Mouse (Mus musculus) bone marrow macrophage, adult 2 months (primary cell): Measurements from ENCODE around the gene Idh3g. TPM values are rescaled to one million over a fixed set of nuclear protein-coding genes. Genes with fewer than 3 reads are reported as not detected.
A peak's percentile ranks its signal among the peaks of the same experiment; 100 is the strongest.

Experiments
- H3K27ac ChIP-seq: 2 replicates; pipeline ENCODE4 v1.5.1; 2012; ENCODE audit warnings: low read depth, low read length; ENCODE audit not compliant: insufficient read depth
- H3K4me1 ChIP-seq: 2 replicates; pipeline ENCODE4 v1.6.1; 2012; ENCODE audit warnings: low read length; ENCODE audit not compliant: control insufficient read depth, insufficient read depth
- H3K4me3 ChIP-seq: 2 replicates; pipeline ENCODE4 v1.5.1; 2012; ENCODE audit warnings: mild to moderate bottlenecking, low read length, moderate library complexity; ENCODE audit not compliant: insufficient read depth
- CTCF ChIP-seq: IDR thresholded peaks from 2 replicates; pipeline ENCODE4 v1.5.1; 2012; ENCODE audit warnings: low read depth, mild to moderate bottlenecking, low read length, moderate library complexity
- POLR2A ChIP-seq: IDR thresholded peaks from 2 replicates; pipeline ENCODE4 v1.6.1; 2012; ENCODE audit warnings: mild to moderate bottlenecking, low read depth, low read length, borderline replicate concordance
- polyA plus RNA-seq: library from polyadenylated mRNA; stranded (reverse); fragments of >200 nt; gene quantifications from 2 replicates; pipeline ENCODE4 v1.2.4, GENCODE M21; 2012; ENCODE audit not compliant: missing spikeins, insufficient read depth, insufficient read length

Gene Idh3g
- polyA plus RNA-seq, 1 experiment, result 136 TPM

DNA sequence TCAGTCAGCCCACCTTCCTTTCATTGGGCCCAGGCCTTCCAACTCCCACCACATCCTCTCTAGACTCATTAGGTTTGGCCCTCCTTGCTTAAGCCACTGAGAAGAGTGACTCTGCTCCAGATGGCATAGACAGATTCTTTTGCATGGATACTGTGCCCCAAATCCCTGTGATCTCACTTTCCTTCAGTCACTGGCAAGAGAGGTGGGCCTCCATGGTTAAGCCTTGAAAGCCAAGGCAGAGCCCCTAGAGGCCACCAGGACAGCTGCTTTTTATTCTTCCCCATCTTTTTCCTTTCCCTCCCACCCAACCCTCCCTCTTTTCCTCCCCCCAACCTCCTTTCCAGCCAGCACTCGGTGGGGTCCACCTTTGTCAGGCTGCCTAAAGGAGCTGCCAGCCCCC lies 6.8 kb upstream of the Idh3g start:
- H3K4me3 ChIP-seq, result no peak overlapping the region
- TF ChIP-seq CTCF (no peak), POLR2A (no peak)
- H3K4me1 ChIP-seq, result peaks cover 1% of the 10 kb centered on the region
- no peak overlapping the region for H3K27ac ChIP-seq

DNA sequence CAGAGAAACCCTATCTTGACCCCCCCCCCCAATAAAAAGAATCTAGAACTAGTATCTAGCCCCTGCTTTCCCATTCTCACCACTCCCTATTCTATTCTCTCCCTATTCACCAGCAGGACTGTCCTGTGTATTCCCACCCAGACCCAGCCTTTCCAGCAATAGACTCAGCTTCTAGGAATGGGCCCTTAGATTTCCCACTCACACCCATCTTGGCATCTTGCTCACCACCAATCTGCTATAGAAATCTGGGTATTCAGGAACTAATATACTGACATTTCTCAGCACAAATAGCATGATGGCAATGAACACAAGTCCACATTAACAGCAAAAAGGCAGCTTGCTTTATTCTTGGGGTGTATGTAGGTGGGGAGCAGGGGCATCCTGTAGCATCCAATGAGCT lies 6.3 kb upstream of the Idh3g start:
- TF ChIP-seq POLR2A (no peak), CTCF (no peak)
- H3K27ac ChIP-seq, result no peak overlapping the region
- H3K4me3 ChIP-seq, result no peak overlapping the region
- peaks cover 5% of the 10 kb centered on the region for H3K4me1 ChIP-seq

DNA sequence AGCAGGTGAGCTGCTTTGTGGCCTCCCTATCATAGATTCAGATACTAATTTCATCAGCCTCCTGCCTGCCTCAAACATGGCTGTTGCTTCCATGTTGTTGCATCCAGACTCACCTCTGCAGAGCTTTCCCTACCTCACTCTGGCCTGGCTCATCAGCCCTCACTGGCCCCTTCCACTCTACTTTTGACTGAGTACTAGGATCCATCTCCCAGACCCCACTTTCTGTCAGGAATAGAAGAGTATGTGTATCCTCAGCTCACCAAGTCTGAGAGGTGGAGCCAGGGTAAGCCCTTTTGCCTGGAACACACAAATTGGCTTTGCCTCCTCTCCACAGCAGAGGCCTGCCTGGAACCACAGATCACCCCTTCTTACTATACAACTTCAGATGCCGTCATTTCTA lies 1.8 kb upstream of the Idh3g start:
- Histone ChIP-seq H3K27ac (no peak overlapping the region), H3K4me1 (peaks cover 13% of the 10 kb centered on the region), H3K4me3 (peak overlapping the region; percentile 66)
- TF ChIP-seq POLR2A (no peak), CTCF (no peak)

DNA sequence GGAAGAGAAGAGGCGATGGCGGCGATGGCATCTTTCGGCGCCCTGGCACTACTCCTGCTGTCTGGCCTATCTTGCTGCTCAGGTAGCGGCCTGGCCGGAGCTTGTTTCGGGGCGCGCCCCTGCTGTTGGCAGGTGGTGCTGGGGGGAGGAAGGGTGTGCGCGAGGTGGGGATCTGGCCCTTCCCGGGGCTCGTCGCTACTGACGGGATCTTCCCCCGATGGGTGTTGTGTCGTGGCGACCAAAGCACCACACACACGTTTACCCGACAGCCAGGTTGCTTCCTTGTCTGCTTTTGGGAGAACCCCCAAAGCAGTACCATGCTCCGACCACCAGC lies 495 bp upstream of the Idh3g start:
- Histone ChIP-seq H3K4me3 (peak overlapping the region; percentile 66), H3K4me1 (peaks cover 23% of the 10 kb centered on the region), H3K27ac (peak overlapping the region; percentile 44)
- TF ChIP-seq CTCF, result no peak
- TF ChIP-seq POLR2A, result no peak

DNA sequence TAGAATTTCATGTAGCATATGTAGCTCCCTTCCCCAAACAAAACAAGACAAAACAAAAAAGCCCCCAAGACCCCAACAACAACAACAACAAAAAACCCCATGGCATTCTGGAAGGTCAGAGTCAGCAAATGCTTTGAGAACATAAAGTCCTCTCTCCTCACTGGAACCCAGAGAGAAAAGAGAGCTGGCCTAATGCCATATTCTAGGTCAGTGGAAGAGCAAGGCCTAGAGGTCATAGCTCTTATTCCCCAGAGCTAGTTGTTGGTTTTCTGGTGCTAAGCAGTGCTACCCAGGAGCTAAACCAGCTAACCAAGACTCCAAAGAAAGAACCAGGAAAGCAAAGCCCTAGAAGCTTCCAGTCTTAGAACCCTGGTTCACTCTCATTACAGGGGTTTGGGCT lies 1.0 kb downstream of the Idh3g start:
- Histone ChIP-seq H3K27ac (peak overlapping the region; percentile 88), H3K4me1 (peaks cover 30% of the 10 kb centered on the region), H3K4me3 (peak overlapping the region; percentile 82)
- TF ChIP-seq POLR2A, result no peak
- no peak for TF ChIP-seq CTCF

DNA sequence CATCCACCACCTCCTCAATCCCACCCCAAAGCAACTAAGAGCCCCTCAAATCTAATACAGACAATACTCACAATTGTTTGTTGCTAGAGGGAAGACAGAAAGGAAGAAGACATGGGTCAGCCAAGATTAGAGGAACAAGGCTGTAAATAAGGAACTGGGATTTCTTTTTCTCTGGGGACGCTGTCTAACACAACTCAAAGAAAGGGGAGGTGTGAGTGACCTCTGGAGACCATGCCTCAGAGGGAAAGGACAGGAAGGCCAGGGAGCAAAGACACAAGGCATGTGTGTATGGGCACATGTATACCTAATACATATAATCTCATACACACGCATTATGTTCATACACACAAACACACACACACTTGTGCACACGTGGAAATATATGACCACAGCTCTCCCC lies 4.5 kb downstream of the Idh3g start:
- Histone ChIP-seq H3K4me1 (peaks cover 25% of the 10 kb centered on the region), H3K4me3 (no peak overlapping the region), H3K27ac (peak overlapping the region; percentile 64)
- TF ChIP-seq CTCF (no peak), POLR2A (no peak)

DNA sequence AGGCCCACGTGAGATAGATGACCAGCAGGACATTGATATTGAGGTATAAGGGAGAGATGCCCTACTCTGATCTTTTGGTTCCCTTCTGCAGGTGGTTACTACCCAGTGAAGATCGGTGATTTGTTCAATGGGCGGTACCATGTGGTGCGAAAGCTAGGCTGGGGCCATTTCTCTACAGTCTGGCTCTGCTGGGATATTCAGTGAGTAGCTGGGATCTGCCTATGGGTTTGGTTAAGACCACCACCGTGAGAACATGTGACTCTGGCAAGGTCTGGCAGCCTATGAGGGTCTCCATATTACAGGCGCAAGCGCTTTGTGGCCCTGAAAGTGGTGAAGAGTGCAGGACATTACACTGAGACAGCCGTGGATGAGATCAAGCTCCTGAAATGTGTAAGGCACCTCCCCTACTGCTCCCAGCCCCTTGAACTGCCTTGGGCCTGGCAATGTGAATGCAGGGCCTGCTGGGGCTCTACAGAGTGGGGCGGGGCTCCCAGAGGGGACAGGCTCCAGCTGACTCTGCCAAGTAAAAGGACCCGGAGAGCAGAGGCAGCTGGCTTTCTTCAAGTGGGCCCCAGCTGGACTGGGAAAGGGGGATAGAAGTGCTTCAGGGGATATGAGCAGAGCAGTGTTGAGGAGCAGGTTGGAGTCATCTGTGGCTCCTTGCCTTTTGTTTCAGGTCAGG lies 11.8 kb downstream of the Idh3g start:
- Histone ChIP-seq H3K27ac (no peak overlapping the region), H3K4me1 (peaks cover 20% of the 10 kb centered on the region), H3K4me3 (no peak overlapping the region)
- no peak for TF ChIP-seq POLR2A
- TF ChIP-seq CTCF, result no peak

DNA sequence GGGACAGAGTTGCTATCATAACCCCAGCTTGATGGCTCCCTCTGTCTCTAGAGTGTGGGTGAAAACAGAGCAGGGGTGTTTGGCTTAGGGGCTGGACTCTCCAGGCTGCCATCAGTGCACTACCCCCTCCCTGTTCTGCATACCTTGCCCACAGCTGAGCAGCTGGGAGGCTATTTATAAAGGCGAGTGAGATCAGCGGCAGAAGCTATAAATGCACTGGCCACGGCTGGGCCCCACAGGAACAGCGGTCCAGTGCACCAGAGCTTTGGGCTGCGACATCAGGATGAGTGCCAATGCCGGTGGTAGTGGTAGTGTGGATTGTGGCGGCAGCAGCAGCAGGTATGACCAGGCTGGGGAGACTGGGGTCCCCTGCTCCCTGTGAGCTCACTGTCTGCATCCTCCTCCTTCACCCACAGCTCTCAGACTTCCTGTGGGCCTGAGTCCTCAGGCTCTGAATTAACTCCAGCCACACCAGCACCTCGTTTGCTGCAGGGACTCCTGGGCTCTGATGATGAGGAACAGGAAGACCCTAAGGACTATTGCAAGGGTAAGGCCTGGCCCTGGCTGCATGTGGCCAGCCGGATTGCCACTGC lies 12.4 kb downstream of the Idh3g start, which contains the start of gene Srpk3:
TSS of gene Srpk3 (plus strand) at position 238 of the 593 bp plus-strand sequence.
- Histone ChIP-seq H3K4me1 (peaks cover 20% of the 10 kb centered on the region), H3K4me3 (no peak within 1 kb of the TSS), H3K27ac (no peak within 1 kb of the TSS)
- TF ChIP-seq CTCF (no peak), POLR2A (no peak)

DNA sequence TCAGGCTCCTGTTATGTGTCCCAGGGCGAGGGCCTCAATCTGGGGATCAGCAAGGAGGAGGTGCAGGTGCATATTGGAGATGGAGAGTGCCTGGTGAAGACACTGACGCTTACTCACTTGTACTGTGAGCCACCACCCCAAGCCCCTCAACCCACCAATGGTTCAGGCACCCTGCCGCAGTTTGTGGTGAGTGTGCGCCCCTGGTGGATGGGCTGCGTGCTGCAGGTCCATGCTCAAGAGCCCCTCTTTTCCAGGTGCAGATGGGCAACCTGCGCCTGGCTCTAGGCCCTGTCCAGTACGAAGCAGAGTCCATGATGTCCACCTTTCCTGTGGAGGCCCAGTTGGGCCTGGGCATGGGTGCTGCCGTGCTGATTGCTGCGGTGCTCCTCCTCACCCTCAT lies 19.4 kb downstream of the Idh3g start:
- Histone ChIP-seq H3K27ac (no peak overlapping the region), H3K4me1 (peaks cover 29% of the 10 kb centered on the region), H3K4me3 (no peak overlapping the region)
- no peak for TF ChIP-seq CTCF

DNA sequence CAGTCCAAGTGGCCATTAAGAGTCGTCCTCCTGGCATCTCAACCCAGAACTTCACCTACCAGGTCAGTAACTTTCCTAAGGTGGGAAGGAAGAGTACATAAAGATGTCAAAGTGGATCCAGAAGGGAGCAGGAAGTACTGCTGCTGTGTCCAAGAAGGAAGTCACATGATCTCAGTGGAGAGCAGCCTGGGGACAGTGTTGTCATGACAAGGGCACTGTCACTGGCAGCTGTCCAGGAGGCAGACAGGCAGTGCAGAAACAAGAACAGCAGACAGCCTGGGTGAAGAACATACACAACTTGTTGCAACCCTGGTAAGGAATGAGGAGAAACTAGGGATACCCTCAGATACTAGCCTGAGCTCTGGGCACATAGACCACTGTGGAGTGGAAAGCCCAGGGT lies 21.4 kb downstream of the Idh3g start:
- no peak for TF ChIP-seq CTCF
- no peak for TF ChIP-seq POLR2A
- H3K4me3 ChIP-seq, result 0 out of 2 replicates have a peak overlapping the region, but pooled peaks have one; percentile 18
- H3K27ac ChIP-seq, result peak overlapping the region; percentile 95
- H3K4me1 ChIP-seq, result peaks cover 29% of the 10 kb centered on the region
